Mouse (Mus musculus) c-Kit-positive CD71-positive TER-119-positive erythroid progenitor cells, embryonic 14.5 days (primary cell): ENCODE data around the gene Rwdd2a.

Source experiments
- DNase-seq: peaks from one replicate; pipeline ENCODE4 v3.0.0-alpha.2; 2013; ENCODE audit warnings: low spot score

Rwdd2a gene

DNA sequence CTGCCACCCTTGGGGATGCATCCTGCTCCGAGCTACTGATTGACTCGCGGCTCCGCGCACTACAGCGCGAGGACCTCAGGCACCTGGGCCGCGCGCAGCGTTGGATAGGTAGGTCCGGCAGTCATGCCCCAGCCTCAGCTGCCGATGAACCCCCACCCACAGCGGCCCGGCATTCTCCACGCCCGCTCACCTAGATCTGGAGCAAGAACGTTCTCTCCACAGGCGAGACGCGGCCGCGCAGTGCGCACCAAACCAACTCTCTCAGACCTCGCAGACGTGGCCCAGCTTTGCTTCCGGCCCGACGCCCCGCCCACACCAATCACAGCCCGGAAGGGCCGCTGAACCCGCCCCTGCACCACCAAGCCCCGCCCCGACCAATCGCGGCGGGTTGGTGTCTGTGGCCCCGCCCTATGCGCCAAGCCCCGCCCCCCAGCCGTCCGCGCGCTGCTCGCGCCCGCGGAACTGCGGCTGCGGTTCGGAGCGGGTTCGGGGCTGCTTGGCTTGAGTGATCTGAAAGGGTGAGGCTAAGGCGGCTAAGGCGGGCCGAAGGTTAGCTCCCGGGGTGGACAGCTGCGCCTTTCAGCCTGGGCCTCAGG lies at the start of gene Rwdd2a, which contains the start of gene Pgm3:
Gene Rwdd2a (plus strand): TSS at position 452 of the 596 bp plus-strand sequence.
Gene Pgm3 (minus strand): TSS at position 303 of the 596 bp plus-strand sequence.
- peak; percentile 90 for DNase-seq

DNA sequence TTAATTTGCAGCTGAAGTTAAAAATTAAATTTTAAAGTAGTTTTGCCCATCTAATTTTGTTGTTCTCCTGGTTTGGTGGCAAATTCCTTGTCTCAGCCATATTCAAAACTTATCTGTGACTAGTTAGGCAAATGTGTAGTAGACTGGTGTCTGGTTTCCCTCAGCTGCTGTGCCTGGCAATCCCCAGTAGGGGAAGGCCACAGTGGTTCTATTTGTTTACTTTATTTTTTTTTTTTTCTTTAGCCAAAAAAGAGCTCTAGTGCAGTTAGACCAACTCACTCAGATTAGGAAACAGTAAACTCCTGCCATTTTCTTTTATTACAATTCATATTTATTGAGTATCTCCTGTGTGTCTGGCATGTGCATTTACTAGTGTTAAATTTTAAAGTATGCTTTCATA lies 49.5 kb upstream of the Rwdd2a start:
- no peak for DNase-seq

- DNase-seq: no peak
Observed at GRCm38 (mm10) chr9:86525600-86525999, 46.2 kb upstream of the Rwdd2a start.

- no peak for DNase-seq
Observed at GRCm38 (mm10) chr9:86534071-86534470, 37.7 kb upstream of the Rwdd2a start.

DNA sequence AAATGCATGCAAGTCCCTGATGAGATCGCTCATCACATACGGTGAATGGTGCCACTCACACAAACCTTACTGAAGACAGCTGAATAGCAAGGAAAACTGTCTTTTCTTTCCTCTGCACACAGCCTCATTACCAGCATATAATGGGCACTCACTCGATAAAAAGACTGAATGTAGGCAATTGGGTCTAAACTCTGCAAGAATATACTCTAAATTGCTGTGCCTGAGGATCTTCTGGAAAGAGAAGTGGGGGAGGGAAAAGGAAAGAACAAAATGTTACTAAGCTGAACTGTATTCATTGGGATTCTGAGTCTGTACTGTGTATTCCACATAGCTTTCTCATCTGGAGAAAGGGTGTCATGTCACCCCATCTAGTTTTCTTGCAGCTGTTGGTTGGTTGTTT lies 28.3 kb upstream of the Rwdd2a start:
- no peak for DNase-seq

DNA sequence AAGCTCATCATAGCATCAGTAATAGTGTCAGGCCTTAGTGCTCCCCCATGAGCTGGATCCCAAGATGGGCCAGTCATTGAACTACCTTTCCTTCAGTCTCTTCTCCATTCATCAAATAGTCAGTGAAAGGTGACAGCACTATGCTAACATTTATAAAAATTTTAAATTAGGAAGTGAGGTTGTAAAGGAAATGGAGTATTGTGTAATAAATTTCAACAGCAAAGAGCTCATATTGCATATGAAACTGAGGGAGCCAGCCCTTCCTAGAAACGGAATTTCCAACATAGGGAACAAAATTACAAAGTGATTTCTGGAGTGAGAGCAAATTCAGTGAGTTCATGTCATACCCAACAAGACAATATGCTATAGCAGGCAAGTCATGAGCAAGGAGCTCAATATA lies 27.2 kb upstream of the Rwdd2a start:
- no peak for DNase-seq

DNA sequence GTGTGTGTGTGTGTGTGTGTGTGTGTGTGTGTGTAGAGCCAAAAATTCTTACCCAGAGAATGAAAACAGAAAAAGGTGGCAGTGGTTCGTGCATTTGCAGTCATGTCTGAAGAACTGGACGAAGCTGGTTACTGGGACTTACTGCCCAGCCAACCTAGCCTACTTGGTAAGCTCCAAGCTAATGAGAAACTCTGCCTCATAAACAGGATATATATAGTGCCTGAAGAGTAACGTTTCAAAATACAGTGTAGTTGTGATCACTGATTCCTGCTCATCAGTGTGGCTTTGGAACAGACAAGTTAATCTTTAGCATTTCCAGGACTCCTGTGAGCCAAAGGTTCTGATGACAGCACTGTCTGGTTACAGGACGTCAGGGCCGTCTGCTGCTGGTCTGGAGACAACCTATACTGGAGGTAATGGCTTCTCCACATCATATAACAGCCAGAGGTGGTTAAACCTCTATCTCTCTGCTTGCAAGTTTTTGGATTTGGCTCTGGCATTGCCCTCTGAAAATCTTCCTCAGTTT lies 22.1 kb upstream of the Rwdd2a start:
- DNase-seq: no peak

DNA sequence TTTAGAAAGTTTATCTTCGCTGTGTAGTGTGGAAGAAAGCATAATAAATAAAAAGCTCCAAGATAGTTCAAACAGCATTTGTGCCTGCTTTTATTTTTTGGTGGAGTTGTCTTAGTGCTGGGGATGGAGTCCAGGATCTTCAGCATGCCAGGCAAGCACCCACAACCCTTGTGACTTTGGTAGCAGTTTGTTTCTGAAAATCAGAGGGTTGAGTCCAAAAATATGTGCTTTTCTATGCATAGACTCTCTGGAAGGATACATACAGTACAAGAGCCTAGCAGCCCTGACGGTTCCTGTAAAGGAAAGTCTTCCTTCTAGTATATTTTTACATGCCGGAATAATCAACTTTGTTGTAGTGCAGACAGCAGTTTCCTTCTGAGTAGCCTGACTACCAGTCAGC lies 21.1 kb upstream of the Rwdd2a start:
- no peak for DNase-seq

- DNase-seq: no peak
Observed at GRCm38 (mm10) chr9:86553886-86554285, 17.9 kb upstream of the Rwdd2a start.

DNA sequence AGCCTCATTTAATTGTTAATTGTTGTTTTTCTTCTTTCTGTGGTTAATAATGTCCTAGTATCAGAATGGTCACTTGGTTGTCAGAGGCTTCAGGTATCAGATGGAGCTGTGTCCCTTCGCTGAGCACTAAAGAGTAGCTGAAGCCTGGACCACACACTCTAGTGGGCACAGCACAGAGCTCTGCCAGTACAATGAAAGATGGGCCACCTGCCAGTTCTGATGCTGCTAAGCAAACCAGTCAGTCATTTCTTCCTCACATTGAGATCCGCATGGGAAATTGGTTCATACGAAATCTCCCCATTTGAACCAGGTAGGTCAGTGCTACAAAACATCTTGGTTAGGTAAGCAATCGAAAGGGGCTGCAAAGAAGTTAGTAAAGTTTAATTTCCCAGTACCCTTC lies 17.1 kb upstream of the Rwdd2a start:
- no peak for DNase-seq

- DNase-seq: no peak
Observed at GRCm38 (mm10) chr9:86560543-86560942, 11.2 kb upstream of the Rwdd2a start.

DNA sequence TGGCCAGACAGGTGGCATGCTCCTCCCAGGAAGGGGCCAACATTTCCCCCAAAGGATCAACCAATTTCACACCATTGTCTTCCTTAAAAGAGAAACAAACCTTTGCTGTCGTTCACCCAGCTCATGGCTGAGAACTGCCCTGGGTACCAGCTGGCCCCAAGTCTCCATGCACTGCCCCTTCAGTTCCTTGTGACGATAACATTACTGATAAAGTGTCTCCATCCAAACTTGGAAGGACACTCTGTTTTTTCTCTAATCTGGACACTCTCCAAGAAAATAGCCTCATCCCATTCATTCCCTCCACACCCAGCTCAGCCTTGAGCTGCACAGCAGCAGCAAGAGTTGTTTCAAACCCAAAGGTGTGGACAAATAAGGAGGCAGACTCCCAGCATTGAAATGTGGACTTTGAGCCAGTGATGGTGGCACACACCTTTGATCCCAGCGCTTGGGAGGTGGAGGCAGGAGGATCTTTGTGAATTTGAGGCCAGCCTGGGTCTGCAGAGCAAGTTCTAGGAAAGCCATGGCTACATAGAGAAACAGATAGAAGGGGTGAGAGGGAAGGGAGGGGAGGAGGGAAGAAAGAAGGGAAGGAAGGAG lies 2.4 kb upstream of the Rwdd2a start:
- DNase-seq: no peak

GRCm38 (mm10) chr9:86570261-86570890 lies 1.4 kb upstream of the Rwdd2a start:
- DNase-seq: no peak

- no peak for DNase-seq
Observed at GRCm38 (mm10) chr9:86570946-86571345, 845 bp upstream of the Rwdd2a start.

- no peak for DNase-seq
Observed at GRCm38 (mm10) chr9:86572196-86572595, 405 bp downstream of the Rwdd2a start.

- peak; percentile 84 for DNase-seq
Observed at GRCm38 (mm10) chr9:86572636-86573291, 973 bp downstream of the Rwdd2a start.

DNA sequence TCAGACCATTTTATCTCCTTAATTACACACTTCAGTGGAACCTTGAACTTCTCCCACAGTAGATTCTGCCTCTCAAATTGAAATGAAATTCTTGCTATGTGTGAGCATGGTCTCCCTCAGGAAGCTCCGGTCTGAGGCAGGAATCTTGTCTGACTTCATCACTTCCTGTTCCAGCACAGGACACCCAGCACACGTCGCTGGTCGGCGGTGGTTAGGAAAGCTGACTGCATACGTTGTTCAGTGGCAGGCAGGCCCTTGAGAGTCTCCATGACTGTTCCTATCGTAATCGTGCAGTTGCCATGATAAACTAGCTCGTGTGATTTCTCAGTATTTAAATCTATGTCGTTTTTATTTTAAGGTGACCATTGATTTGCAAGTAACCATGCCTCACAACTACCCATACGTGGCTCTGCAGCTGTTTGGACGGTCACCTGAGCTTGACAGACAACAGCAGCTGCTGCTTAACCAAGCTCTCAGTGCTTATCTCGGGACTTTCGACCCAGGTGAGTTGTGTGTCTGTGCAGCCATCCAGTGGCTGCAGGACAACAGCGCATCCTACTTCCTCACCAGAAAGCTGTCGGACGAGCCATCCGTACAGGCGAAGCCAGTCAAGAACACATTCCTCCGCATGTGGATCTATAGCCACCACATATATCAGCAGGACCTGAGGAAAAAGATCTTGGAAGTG lies 2.0 kb downstream of the Rwdd2a start:
- no peak for DNase-seq

- DNase-seq: no peak
Observed at GRCm38 (mm10) chr9:86575178-86575577, 3.4 kb downstream of the Rwdd2a start.

- DNase-seq: no peak
Observed at GRCm38 (mm10) chr9:86579657-86580056, 7.9 kb downstream of the Rwdd2a start.

DNA sequence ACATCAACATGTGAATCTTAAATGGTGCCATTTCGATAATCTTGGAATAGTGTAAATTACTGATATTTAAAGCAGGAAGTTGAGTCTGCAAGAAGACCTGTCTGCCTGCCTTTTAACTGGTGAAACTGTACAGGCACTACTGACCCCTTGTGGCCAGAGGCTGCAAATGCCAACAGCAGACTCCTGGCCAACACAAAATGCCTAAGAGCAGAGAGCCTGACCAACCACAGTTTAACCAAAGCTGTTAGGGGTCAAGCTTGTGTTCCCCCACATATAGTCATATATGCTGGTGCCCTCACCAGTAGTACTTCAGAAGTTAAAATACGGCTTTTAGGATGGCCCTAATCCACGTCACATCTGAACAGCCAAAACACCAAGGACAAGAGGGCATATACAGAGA lies 11.9 kb downstream of the Rwdd2a start:
- DNase-seq: peak; percentile 60

DNA sequence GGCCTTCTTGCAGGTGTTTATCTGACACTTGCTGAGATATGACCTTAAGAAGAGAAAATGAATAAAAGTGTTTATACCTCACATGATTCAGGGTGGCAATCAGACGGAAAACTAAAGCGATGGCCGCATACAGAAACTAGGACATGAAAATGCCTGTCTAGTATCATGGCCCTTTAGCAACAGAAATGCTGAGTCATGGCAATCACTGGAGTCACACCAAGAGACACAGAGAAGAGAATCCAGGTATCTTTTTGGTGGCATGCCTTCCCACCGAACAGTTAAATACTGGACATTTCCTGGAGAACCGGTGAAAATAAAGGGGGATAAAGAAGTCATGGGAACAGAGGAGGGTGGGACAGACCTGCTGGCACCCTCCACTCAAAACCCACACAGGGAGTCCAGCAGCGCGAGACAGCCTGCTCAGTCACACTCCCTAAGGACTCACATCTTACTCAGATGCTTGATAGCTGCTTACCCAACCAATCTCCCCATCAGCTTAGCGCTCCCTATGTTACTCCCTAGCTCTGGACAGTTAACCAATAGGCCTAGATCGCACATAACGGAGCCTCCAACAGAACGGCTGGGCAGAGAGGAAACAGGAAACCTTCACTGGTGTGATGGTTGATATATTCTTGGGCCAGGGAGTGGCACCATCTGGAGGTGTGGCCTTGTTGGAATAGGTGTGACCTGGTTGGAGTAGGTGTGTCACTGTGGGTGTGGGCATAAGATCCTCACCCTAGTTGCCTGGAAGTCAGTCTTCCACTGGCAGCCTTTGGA lies 15.4 kb downstream of the Rwdd2a start:
- no peak for DNase-seq
